Mouse (Mus musculus): ENCODE data around the gene Atp6v1e1.
"Not testable (repeated sequence)": the region's sequence is repeated elsewhere in the genome, so short reads cannot be mapped to it uniquely, and the experiment has no call there.

Atp6v1e1 gene

GRCm38 (mm10) chr6:120819294-120819693 lies 3.3 kb downstream of the Atp6v1e1 start:
- no peak for DNase-seq

GRCm38 (mm10) chr6:120811999-120812398 lies 10.6 kb downstream of the Atp6v1e1 start:
- not testable (repeated sequence) for DNase-seq

- no peak for DNase-seq
Measured at GRCm38 (mm10) chr6:120807738-120808081, 14.9 kb downstream of the Atp6v1e1 start.

- no peak for DNase-seq
Measured at GRCm38 (mm10) chr6:120806999-120807737, 15.4 kb downstream of the Atp6v1e1 start.

GRCm38 (mm10) chr6:120799581-120800041 lies 23.0 kb downstream of the Atp6v1e1 start:
- DNase-seq: no peak

- DNase-seq: no peak
Measured at GRCm38 (mm10) chr6:120798905-120799304, 23.7 kb downstream of the Atp6v1e1 start.

GRCm38 (mm10) chr6:120798019-120798418 lies 24.6 kb downstream of the Atp6v1e1 start:
- DNase-seq: no peak

- DNase-seq: no peak
Measured at GRCm38 (mm10) chr6:120796111-120796510, 26.5 kb downstream of the Atp6v1e1 start.

GRCm38 (mm10) chr6:120795422-120796086 lies 27.0 kb downstream of the Atp6v1e1 start:
- DNase-seq: no peak

GRCm38 (mm10) chr6:120792947-120793346 lies 29.6 kb downstream of the Atp6v1e1 start:
- no peak for DNase-seq

- no peak for DNase-seq
Measured at GRCm38 (mm10) chr6:120790717-120791116, 31.9 kb downstream of the Atp6v1e1 start.

- DNase-seq: no peak
Measured at GRCm38 (mm10) chr6:120790153-120790552, 32.4 kb downstream of the Atp6v1e1 start.

- peak; percentile 28 for DNase-seq
Measured at GRCm38 (mm10) chr6:120788904-120789303, 33.7 kb downstream of the Atp6v1e1 start.

- DNase-seq: no peak
Measured at GRCm38 (mm10) chr6:120788068-120788607, 34.5 kb downstream of the Atp6v1e1 start.

GRCm38 (mm10) chr6:120784351-120784750 lies 38.2 kb downstream of the Atp6v1e1 start:
- no peak for DNase-seq

- DNase-seq: no peak
Measured at GRCm38 (mm10) chr6:120782948-120783347, 39.6 kb downstream of the Atp6v1e1 start.

- DNase-seq: no peak
Measured at GRCm38 (mm10) chr6:120778226-120778625, 44.4 kb downstream of the Atp6v1e1 start.

- no peak for DNase-seq
Measured at GRCm38 (mm10) chr6:120777533-120777932, 45.1 kb downstream of the Atp6v1e1 start.

- no peak for DNase-seq
Measured at GRCm38 (mm10) chr6:120776286-120776685, 46.3 kb downstream of the Atp6v1e1 start.

- DNase-seq: no peak
Measured at GRCm38 (mm10) chr6:120773763-120774162, 48.8 kb downstream of the Atp6v1e1 start.

GRCm38 (mm10) chr6:120773149-120773628 lies 49.4 kb downstream of the Atp6v1e1 start, which contains the start of gene Slc25a18:
Gene Slc25a18, plus strand, starts transcription at chr6:120773578.
- no peak for DNase-seq

- DNase-seq: no peak
Measured at GRCm38 (mm10) chr6:120772025-120772424, 50.6 kb downstream of the Atp6v1e1 start.

GRCm38 (mm10) chr6:120771366-120771765 lies 51.2 kb downstream of the Atp6v1e1 start:
- no peak for DNase-seq

GRCm38 (mm10) chr6:120769972-120770371 lies 52.6 kb downstream of the Atp6v1e1 start:
- DNase-seq: no peak

Measured in thymus, postnatal 4 days (tissue).